Mouse (Mus musculus) bone marrow macrophage, adult 2 months (primary cell): ENCODE data around the gene Mtf2. TPM values are rescaled to one million over a fixed set of nuclear protein-coding genes. Genes with fewer than 3 reads are reported as not detected.
"Not testable (repeated sequence)": the region's sequence is repeated elsewhere in the genome, so short reads cannot be mapped to it uniquely, and the experiment has no call there.

ENCODE experiments used
- H3K27ac ChIP-seq: 2 replicates; pipeline ENCODE4 v1.5.1; 2012; ENCODE audit warnings: low read depth, low read length; ENCODE audit not compliant: insufficient read depth
- H3K4me1 ChIP-seq: 2 replicates; pipeline ENCODE4 v1.6.1; 2012; ENCODE audit warnings: low read length; ENCODE audit not compliant: control insufficient read depth, insufficient read depth
- H3K4me3 ChIP-seq: 2 replicates; pipeline ENCODE4 v1.5.1; 2012; ENCODE audit warnings: mild to moderate bottlenecking, low read length, moderate library complexity; ENCODE audit not compliant: insufficient read depth
- CTCF ChIP-seq: IDR thresholded peaks from 2 replicates; pipeline ENCODE4 v1.5.1; 2012; ENCODE audit warnings: low read depth, mild to moderate bottlenecking, low read length, moderate library complexity
- POLR2A ChIP-seq: IDR thresholded peaks from 2 replicates; pipeline ENCODE4 v1.6.1; 2012; ENCODE audit warnings: mild to moderate bottlenecking, low read depth, low read length, borderline replicate concordance
- polyA plus RNA-seq: library from polyadenylated mRNA; stranded (reverse); fragments of >200 nt; gene quantifications from 2 replicates; pipeline ENCODE4 v1.2.4, GENCODE M21; 2012; ENCODE audit not compliant: missing spikeins, insufficient read depth, insufficient read length

The Mtf2 gene
- polyA plus RNA-seq, 1 experiment, result 29.4 TPM

DNA sequence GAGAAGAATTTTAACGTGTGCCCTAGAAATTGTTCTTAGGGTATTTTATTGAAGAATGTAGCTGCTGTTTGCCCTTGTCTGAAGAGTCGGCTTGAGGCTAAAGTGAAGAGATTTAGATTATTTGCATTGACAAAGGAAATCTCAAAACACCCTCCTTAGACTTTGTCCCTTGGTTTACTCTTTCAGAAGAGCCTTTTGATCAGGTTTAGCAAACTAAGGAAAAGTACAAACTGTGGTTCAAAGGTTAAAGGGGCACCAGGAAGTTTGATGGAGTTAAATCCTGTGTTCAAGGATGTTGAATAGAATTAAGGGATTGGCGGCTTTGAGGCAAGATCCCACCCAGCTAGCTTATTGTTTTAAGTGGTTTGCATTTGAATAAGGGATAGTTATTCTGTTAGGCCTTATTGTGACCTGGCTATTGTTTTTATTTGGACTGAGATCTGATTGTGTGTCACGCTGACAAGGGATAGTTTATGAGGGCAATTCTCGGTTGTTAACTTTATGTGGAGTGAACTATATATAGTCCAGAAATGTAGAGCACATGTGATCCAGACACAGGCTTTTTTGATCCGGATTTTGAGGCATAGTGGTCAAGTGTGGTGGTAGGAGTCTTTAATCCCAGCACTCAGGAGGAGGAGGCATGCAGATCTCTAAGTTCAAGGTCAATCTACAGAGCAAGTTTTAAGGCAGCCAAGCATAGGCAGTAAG lies 11.5 kb downstream of the Mtf2 start:
- Histone ChIP-seq H3K4me3 (no peak overlapping the region), H3K4me1 (peaks cover 7% of the 10 kb centered on the region), H3K27ac (no peak overlapping the region)
- TF ChIP-seq CTCF (no peak), POLR2A (no peak)

DNA sequence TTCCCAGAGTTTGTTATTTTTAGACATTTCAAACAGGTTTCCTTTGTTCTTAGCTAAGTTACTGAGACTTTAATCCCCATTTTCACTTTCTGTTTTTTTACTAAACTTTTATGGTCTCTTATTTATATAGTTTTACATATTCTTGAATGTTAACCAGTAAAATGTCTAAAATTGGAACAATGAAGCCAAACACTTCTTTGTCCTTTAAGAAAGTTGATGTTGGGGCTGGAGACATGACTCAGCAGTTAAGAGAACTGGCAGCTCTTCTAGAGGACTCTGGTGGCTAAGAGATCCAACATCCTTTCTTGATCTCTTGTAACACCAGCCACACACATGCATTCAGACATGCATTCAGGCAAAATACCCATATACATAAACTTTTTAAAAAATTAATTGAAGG lies 14.1 kb downstream of the Mtf2 start:
- TF ChIP-seq CTCF, result no peak
- TF ChIP-seq POLR2A, result no peak
- Histone ChIP-seq H3K4me1 (peaks cover 4% of the 10 kb centered on the region), H3K27ac (no peak overlapping the region), H3K4me3 (no peak overlapping the region)

DNA sequence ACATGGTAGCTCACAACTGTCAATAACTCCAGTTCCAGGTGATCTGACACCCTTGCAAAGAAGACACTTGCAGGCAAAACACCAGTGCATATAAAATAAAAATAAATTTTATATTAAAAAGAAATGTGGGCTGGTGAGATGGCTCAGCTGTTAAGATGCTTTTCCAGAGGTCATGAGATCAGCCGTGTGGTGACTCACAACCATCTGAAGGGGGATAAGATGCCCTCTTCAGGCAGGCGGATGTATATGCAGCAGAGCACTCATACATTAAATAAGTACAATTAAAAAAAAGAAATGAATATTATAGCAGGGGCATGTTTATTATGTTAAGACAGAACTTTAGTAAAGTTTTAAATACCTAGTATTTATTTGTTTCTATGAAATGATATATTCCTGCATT lies 16.9 kb downstream of the Mtf2 start:
- TF ChIP-seq POLR2A (no peak), CTCF (no peak)
- peaks cover 12% of the 10 kb centered on the region for H3K4me1 ChIP-seq
- H3K27ac ChIP-seq, result no peak overlapping the region
- H3K4me3 ChIP-seq, result no peak overlapping the region

DNA sequence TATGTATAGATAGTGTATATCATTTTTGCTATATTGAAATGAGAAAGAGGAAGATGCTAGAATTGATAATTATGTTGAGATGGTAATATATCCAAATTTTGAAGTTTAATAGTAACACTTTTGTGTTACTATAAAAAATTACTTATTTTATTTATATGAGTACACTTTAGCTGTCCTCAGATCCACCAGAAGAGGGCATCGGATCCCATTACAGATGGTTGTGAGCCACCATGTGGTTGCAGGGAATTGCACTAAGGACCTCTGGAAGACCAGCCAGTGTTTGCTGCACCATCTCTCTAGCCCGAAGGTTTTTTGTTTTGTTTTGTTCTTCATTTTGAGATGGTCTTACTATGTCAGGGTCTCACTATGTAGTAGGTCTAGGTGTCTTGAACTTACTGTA lies 20.0 kb downstream of the Mtf2 start:
- Histone ChIP-seq H3K27ac (no peak overlapping the region), H3K4me1 (peaks cover 8% of the 10 kb centered on the region), H3K4me3 (no peak overlapping the region)
- TF ChIP-seq CTCF (no peak), POLR2A (no peak)

DNA sequence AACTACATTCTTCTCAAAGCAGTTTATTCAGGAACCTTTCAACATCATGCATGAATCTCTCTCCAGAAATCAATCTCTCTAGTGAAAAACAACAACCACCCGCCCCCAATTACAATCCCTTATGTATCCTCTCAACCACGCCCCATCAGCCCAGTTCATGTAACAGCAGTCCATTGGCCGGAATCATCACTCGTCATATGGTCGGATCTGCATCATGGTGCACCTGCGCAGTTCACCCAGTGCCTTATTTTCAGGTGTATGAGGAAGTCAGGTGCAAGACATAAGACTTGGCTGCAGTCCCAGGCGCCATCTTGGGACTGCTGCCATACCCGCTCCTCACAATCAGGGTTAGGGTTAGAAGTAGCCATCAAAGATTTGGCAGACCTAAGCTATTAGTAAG lies 27.3 kb downstream of the Mtf2 start:
- not testable (repeated sequence) for H3K27ac ChIP-seq, H3K4me1 ChIP-seq, H3K4me3 ChIP-seq

DNA sequence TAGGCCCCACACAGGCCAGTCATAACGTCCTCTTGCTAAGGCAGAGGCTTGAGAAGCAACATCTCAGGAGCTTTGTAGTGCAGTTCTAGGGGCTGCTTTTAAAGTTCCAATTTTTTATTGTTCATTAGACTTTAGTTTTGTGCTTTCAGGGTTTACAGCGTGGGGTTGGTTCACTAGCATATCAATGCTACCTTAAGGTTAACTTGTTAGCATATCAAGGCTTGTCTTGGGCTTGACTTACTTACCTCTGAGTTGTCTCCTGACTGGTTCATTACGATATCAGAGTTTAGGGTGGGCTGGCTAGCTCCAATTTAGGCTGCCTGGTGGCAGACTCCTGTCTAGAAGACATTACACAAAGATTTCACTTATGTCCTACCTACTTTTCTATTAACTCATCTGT lies 32.2 kb downstream of the Mtf2 start:
- no peak for TF ChIP-seq CTCF
- TF ChIP-seq POLR2A, result no peak
- Histone ChIP-seq H3K27ac (no peak overlapping the region), H3K4me1 (no peaks in the 10 kb centered on the region; the same call in 1 of the 2 replicates), H3K4me3 (no peak overlapping the region)

DNA sequence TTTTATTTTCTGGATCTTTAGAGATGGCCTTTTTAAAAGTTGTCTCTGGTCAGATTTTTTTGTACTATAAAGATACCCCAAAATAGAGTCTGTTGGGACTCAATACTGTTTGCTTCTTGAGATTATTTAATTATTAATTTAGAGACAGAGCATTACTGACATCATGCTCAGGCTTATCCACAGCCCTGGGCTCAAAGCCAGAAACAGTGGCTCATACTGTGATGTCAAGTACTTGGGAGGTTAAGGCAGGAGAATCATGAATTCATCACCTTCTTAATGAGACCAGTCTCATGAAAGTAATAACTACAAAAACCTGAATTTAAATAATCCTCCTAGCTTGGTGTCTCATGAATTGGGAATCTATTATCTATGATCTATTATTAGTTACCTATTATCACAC lies 34.7 kb downstream of the Mtf2 start:
- TF ChIP-seq CTCF, result no peak
- no peak for TF ChIP-seq POLR2A
- Histone ChIP-seq H3K4me1 (no peaks in the 10 kb centered on the region; the same call in 1 of the 2 replicates), H3K4me3 (no peak overlapping the region), H3K27ac (no peak overlapping the region)

DNA sequence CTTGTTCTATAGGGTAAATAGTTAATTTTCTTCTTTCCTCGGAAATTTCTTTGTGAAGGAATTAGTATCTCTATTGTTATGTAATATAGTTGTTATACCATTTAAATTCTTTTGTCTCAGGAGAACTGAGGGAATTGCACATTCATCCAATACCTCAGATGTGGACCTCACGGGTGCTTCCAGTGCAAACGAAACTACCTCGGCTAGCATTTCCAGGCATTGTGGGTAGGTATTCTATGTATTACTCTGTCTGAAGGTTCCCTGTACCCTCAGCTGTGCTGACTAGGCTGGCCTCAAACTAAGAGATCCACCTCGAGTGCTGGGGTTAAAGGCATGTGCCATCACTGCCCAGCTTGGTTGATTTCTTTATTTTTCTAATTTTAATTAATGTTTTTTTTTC lies 38.8 kb downstream of the Mtf2 start:
- Histone ChIP-seq H3K4me1 (no peaks in the 10 kb centered on the region; the same call in 1 of the 2 replicates), H3K27ac (no peak overlapping the region), H3K4me3 (no peak overlapping the region)
- TF ChIP-seq POLR2A (no peak), CTCF (no peak)

DNA sequence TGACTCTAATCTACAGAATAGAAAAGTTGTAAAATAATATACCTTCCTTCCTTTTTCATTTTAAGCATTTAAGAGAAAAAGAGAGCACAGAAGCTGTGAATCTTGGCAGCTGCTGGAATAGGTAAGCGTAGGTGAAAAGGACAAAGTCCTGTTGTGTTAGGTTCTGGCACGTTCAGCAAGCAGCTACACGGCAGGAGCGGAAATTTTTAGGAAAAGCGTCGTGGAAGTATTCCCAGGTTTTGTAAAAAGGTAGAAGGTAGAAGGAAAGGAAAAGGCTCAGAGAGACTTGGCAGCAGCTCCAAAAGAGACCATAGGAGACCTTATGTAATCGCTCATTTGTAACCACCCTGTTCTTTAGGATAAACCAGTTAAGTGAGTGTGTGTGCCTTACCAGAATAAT lies 43.9 kb downstream of the Mtf2 start:
- H3K27ac ChIP-seq, result no peak overlapping the region
- no peaks in the 10 kb centered on the region for H3K4me1 ChIP-seq
- TF ChIP-seq POLR2A (no peak), CTCF (no peak)
- H3K4me3 ChIP-seq, result no peak overlapping the region

DNA sequence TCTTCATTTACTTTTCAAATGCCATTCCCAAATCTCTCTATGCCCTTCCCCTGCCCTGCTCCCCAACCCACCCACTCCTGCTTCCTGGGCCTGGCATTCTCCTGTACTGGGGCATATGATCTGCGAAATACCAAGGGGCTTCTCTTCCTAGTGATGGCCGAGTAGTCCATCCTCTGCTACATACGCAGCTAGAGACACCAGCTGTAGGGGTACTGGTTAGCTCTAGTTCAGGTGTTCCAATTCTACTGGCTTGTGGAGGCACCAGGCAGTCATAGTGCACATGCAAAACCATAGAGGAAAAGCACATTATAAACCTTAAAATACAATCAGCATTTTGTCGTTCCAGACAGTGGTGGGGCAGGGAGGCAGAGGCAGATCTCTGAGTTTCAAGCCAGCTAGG lies 52.2 kb downstream of the Mtf2 start:
- Histone ChIP-seq H3K4me3 (no peak overlapping the region), H3K4me1 (no peaks in the 10 kb centered on the region)
- TF ChIP-seq POLR2A (no peak), CTCF (no peak)

More for the DNA sequence above, 52.2 kb downstream of the Mtf2 start:
- H3K27ac ChIP-seq, result no peak overlapping the region
